Mouse (Mus musculus) stomach, embryonic 14.5 days (tissue): ENCODE measurements around the gene Kazn. TPM values are rescaled to one million over a fixed set of nuclear protein-coding genes. Genes with fewer than 3 reads are reported as not detected.
A peak's percentile ranks its signal among the peaks of the same experiment; 100 is the strongest.

Experiments
- ATAC-seq: fragments of 200-750 bp; cut with Nextera tagmentation; 2 replicates; pipeline ENCODE4 v1.8.0; 2017; ENCODE audit warnings: low read depth, moderate TSS enrichment; ENCODE audit not compliant: insufficient number of reproducible peaks, insufficient read depth, low FRiP score
- H3K27ac ChIP-seq: fragments of 300-500 bp; sonication (generic); 2 replicates; pipeline ENCODE4 v1.5.1; 2014; ENCODE audit warnings: mild to moderate bottlenecking, low read length, moderate library complexity, mixed read lengths
- H3K27me3 ChIP-seq: fragments of 300-500 bp; sonication (generic); 2 replicates; pipeline ENCODE4 v1.6.1; 2014; ENCODE audit warnings: low read length, control low read depth, mixed read lengths; ENCODE audit not compliant: control insufficient read depth, insufficient read depth
- H3K36me3 ChIP-seq: fragments of 300-500 bp; sonication (generic); 2 replicates; pipeline ENCODE4 v1.6.1; 2014; ENCODE audit warnings: mild to moderate bottlenecking, control low read depth, low read length, moderate library complexity, mixed read lengths; ENCODE audit not compliant: control insufficient read depth, insufficient read depth
- H3K4me1 ChIP-seq: fragments of 300-500 bp; sonication (generic); 2 replicates; pipeline ENCODE4 v1.6.1; 2014; ENCODE audit warnings: low read length, control low read depth, mixed read lengths; ENCODE audit not compliant: control insufficient read depth, insufficient read depth
- H3K4me2 ChIP-seq: fragments of 300-500 bp; sonication (generic); replicated peaks from 2 replicates; pipeline ENCODE4 v1.6.1; 2014; ENCODE audit warnings: low read depth, low read length, control low read depth
- H3K4me3 ChIP-seq: fragments of 300-500 bp; sonication (generic); 2 replicates; pipeline ENCODE4 v1.5.1; 2014; ENCODE audit warnings: low read depth, low read length, control low read depth
- H3K9ac ChIP-seq: fragments of 300-500 bp; sonication (generic); replicated peaks from 2 replicates; pipeline ENCODE4 v1.6.1; 2014; ENCODE audit warnings: low read depth, mild to moderate bottlenecking, control low read depth, low read length, moderate library complexity, mixed read lengths
- H3K9me3 ChIP-seq: fragments of 300-500 bp; sonication (generic); 2 replicates; pipeline ENCODE4 v1.6.1; 2016; ENCODE audit warnings: low read depth, low read length, control low read depth; ENCODE audit not compliant: control insufficient read depth
- WGBS: fragments of 180-500 bp; shearing (Covaris S2); extraction: QIAGEN DNeasy Blood & Tissue Kit; methylation state at CpG from one replicate; pipeline ENCODE4 v1.1.7; 2014; 5-methylcytosine and 5-hydroxymethylcytosine counted together
- polyA plus RNA-seq: library from polyadenylated mRNA; unstranded; fragments of >200 nt; fragmentation: Nextera tagmentation; extraction: Ambion mirVana; gene quantifications from 2 replicates; pipeline ENCODE4 v1.2.1, GENCODE M21; 2014

Kazn gene
- polyA plus RNA-seq, 1 experiment from 2014 or later: 12.5 TPM

- 50% methylated on average over 18 of the region's 18 CpGs for WGBS
- no peaks in the 10 kb centered on the region for H3K9me3 ChIP-seq
- H3K4me2 ChIP-seq: no peak overlapping the region
- H3K27ac ChIP-seq: peak overlapping the region; percentile 27; the same call in 1 of the 2 replicates
- H3K4me1 ChIP-seq: peaks cover 30% of the 10 kb centered on the region
- no peaks in the 10 kb centered on the region for H3K36me3 ChIP-seq
- no peaks in the 10 kb centered on the region for H3K27me3 ChIP-seq
- ATAC-seq: no peak
- no peak overlapping the region for H3K4me3 ChIP-seq
- H3K9ac ChIP-seq: no peak overlapping the region
Measured at GRCm38 (mm10) chr4:142060455-142061378, 178.5 kb downstream of the Kazn start.

DNA sequence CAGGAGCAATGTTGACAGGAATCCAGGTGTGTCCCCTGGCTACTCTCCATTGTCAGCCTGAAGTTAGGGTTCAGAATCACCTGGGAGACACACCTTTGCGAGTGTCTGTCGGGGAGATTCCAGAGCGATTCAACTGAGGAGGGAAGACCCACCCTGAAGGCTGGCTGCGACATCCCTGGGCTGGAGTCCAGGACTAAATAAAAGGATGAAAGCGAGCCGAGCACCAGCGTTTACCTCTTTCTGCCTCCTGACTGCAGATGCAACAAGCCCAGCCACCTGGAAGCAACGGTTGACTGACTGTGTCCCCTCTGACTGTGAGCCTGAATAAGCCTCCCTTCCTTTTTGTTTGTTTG, 179.4 kb downstream of the Kazn start:
- no peak overlapping the region for H3K27ac ChIP-seq
- no peak overlapping the region for H3K4me3 ChIP-seq
- WGBS: 77% methylated on average over 8 of the region's 8 CpGs
- H3K4me2 ChIP-seq: no peak overlapping the region
- ATAC-seq: no peak
- no peaks in the 10 kb centered on the region for H3K27me3 ChIP-seq
- H3K36me3 ChIP-seq: no peaks in the 10 kb centered on the region; the same call in 1 of the 2 replicates
- H3K9me3 ChIP-seq: no peaks in the 10 kb centered on the region
- no peak overlapping the region for H3K9ac ChIP-seq
- H3K4me1 ChIP-seq: peaks cover 23% of the 10 kb centered on the region

DNA sequence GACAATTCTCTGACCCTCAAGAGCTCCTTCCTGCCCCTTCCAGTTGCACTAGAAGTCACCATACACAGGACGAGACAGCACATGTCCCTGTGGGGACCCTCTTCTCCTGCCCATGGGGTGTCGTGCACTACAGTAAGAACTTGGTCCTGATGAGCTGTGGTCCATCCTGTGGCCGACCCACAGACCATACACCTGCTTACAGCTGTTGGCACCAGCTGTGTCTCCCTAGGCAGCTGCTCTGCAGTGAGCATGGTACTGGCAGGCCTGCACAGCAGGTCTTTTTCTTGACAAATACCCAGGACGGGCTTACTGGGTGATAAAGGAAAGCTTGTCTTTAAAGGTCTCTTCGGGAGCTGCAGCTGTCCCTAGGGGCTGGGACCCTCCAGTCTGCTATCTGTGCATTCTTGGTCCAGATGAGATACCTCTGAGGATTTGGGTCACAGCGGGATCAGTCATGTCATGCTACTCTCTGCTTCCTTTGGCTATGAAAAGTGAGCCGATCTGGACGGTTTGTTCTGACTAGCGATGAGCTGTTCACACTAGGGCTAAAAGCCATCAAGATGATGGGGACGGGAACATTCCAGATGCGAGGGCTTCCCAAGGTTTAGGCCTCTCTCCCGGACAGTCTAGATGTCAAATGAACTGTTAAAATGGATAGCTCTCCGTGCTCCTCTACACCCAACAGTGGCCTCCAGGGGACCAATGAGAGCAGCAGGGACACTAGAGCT, 179.9 kb downstream of the Kazn start:
- H3K4me2 ChIP-seq: no peak overlapping the region
- 77% methylated on average over 13 of the region's 13 CpGs for WGBS
- no peaks in the 10 kb centered on the region for H3K9me3 ChIP-seq
- ATAC-seq: no peak
- H3K4me1 ChIP-seq: peaks cover 18% of the 10 kb centered on the region
- H3K36me3 ChIP-seq: no peaks in the 10 kb centered on the region; the same call in 1 of the 2 replicates
- no peak overlapping the region for H3K27ac ChIP-seq
- H3K4me3 ChIP-seq: no peak overlapping the region
- H3K27me3 ChIP-seq: no peaks in the 10 kb centered on the region
- no peak overlapping the region for H3K9ac ChIP-seq

DNA sequence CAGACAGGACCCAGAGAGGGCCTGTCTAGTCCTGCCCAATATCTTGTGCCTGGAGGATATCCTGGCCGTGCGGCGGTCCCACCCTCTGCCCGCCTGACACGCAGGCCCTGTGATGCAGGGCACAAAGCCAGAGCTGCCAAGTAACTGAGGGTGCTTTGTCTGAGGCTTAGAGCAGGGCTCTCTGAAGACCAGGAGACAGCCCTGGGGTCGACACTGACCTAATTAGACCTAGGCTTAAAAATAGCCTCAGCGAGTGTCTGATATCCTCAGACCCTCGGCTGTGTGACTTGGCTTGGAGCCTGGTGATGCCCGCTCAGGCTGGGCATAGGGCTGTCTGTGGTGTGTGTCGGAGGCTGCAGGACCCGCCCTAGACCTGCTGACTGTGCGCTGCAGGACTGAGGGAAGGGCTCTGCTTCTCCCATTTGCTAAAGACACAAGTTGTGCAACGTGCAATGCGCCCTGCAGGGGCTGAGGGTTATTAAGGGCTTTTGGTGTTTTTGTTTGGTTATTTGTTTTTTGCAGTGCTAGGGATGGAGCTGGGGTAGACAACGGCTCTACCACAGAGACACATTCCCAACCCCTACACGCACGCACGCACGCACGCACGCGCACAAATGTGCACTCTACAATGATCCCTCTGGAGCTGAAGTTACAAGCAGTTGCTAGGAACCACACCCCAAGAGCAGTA, 181.5 kb downstream of the Kazn start:
- Histone ChIP-seq H3K36me3 (no peaks in the 10 kb centered on the region; the same call in 1 of the 2 replicates), H3K27me3 (no peaks in the 10 kb centered on the region), H3K27ac (peak overlapping the region; percentile 52; the same call in 1 of the 2 replicates), H3K9ac (no peak overlapping the region), H3K4me2 (no peak overlapping the region), H3K4me3 (no peak overlapping the region), H3K9me3 (no peaks in the 10 kb centered on the region), H3K4me1 (peaks cover 23% of the 10 kb centered on the region; the same call in 1 of the 2 replicates)
- 78% methylated on average over 22 of the region's 22 CpGs for WGBS
- peak; percentile 38; the same call in 1 of the 2 replicates for ATAC-seq

DNA sequence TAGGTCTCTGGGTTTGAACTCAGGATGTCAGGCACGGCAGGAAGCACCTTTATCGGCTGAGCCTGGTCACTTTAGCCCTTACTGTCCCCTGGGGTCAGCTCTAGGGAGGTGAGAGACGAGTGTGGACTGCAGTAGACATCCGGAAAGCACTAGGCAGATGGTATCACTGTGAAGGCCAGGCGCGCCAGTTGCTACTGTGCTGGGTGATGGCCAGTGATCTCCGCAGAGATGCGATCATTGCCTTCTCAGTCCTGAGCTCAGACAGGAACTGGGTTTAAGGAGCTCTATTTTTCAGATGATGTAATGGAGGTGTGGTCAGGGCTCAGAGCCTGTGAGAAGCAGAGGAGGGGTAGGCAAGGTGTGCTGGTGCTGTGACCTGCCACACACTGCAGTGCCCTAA, 183.6 kb downstream of the Kazn start:
- Histone ChIP-seq H3K27ac (no peak overlapping the region), H3K9me3 (no peaks in the 10 kb centered on the region), H3K36me3 (no peaks in the 10 kb centered on the region; the same call in 1 of the 2 replicates), H3K4me3 (no peak overlapping the region), H3K9ac (no peak overlapping the region), H3K4me2 (no peak overlapping the region), H3K4me1 (peaks cover 15% of the 10 kb centered on the region; the same call in 1 of the 2 replicates), H3K27me3 (no peaks in the 10 kb centered on the region)
- no peak for ATAC-seq
- WGBS: 83% methylated on average over 8 of the region's 8 CpGs

DNA sequence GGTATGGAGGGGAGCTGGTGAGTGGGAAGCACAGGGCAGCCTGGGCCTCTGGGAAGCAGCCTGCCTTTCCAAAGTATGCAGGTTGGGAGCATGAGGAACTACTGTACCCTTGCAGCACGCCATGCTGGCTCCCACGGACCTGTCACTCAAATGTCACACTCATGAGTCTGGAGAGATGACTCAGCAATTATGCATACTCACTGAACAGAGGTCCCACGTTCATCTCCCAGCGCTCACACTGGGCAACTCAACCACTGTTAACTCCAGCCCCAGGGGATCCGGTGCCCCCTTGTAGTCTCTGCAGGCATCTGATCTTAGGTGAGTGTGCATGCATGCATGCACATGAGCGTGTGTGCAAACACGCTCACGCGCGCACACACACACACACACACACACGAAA, 184.6 kb downstream of the Kazn start:
- ATAC-seq: no peak
- Histone ChIP-seq H3K4me1 (peaks cover 11% of the 10 kb centered on the region; the same call in 1 of the 2 replicates), H3K27me3 (no peaks in the 10 kb centered on the region), H3K27ac (no peak overlapping the region), H3K9me3 (no peaks in the 10 kb centered on the region), H3K36me3 (no peaks in the 10 kb centered on the region; the same call in 1 of the 2 replicates), H3K4me3 (no peak overlapping the region), H3K9ac (no peak overlapping the region), H3K4me2 (no peak overlapping the region)
- 87% methylated on average over 11 of the region's 11 CpGs for WGBS

- 0 out of 2 replicates have a peak, but pooled peaks have one; percentile 0 for ATAC-seq
- H3K27me3 ChIP-seq: no peaks in the 10 kb centered on the region
- H3K9me3 ChIP-seq: no peaks in the 10 kb centered on the region
- H3K36me3 ChIP-seq: no peaks in the 10 kb centered on the region; the same call in 1 of the 2 replicates
- H3K4me1 ChIP-seq: peaks cover 14% of the 10 kb centered on the region; the same call in 1 of the 2 replicates
- H3K9ac ChIP-seq: no peak overlapping the region
- 44% methylated on average over 9 of the region's 9 CpGs for WGBS
- peak overlapping the region; percentile 86; the same call in 1 of the 2 replicates for H3K27ac ChIP-seq
- no peak overlapping the region for H3K4me3 ChIP-seq
- no peak overlapping the region for H3K4me2 ChIP-seq
Measured at GRCm38 (mm10) chr4:142053661-142054448, 185.3 kb downstream of the Kazn start.
